Mouse (Mus musculus): ENCODE data around the gene Slc22a21.

DNA sequence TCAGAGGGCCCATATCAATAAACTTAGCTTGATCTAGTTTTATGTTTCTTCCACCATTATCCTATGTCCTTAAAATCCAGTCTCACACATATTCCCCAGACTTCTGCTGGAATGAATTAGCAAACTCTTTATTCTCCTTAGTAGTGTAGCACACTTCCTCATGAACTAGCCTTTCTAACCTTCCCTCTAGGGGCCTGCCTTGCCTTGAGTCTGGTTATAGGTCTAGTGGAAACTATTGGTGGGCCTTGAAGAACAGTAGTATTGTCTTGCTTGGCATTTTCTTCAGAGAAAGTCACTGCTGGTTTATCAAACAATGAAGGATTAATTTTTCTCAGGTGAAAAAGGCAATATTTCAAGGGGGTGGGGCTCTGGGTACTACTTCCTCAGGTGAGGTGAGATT, 4.6 kb downstream of the Slc22a21 start:
- no peak for TF ChIP-seq MAZ (IDR thresholded peaks at IDR 0.05; ENCODE audit: low read depth, low read length)
- TF ChIP-seq CTCF (conservative IDR thresholded peaks at IDR 0.05 in 1 of 2, IDR thresholded peaks at IDR 0.05 in 1 of 2; ENCODE audit: low read depth in 2 of 2, low read length in 2 of 2) = no peak
- no peak for TF ChIP-seq JUN (IDR thresholded peaks at IDR 0.05; ENCODE audit: insufficient read depth, low read depth, low read length)
- no peak for TF ChIP-seq EP300 (IDR thresholded peaks at IDR 0.05; ENCODE audit: low read length)
- TF ChIP-seq POLR2A (IDR thresholded peaks at IDR 0.05; ENCODE audit: low read depth, low read length) = no peak
- TF ChIP-seq MAX (IDR thresholded peaks at IDR 0.05; ENCODE audit: low read length) = no peak
- TF ChIP-seq ETS1 (conservative IDR thresholded peaks at IDR 0.05; ENCODE audit: low read depth, low read length) = no peak
- TF ChIP-seq NRF1 (IDR thresholded peaks at IDR 0.05; ENCODE audit: low read depth, low read length) = no peak
- TF ChIP-seq POLR2AphosphoS2 (IDR thresholded peaks at IDR 0.05; ENCODE audit: low read depth, low read length) = no peak
- no peak for TF ChIP-seq USF1 (IDR thresholded peaks at IDR 0.05; ENCODE audit: low read depth, low read length)
